In genomic region chr12:105025947-105026586, GRCm38 (mm10) we compare ENCODE assay signal across 11 mouse cellular contexts. TPM values are rescaled to one million over a fixed set of nuclear protein-coding genes. Genes with fewer than 3 reads are reported as not detected.
DNase-seq lines count a peak whose midpoint lies in the region; ATAC-seq and TF ChIP-seq lines count a peak whose summit lies in the region.
"Had no signal": no experiment of that assay in that cellular context is flagged by ENCODE, and none has a peak within 500 bp of the region (broad histone marks: within the 10 kb centered on the region; RNA-seq: fewer than 3 reads in every experiment).

No protein-coding gene starts in this region.

- H3K4me1 ChIP-seq in midbrain, embryonic 12.5 days: peaks cover 9% of the 10 kb centered on the region
- peaks cover 11% of the 10 kb centered on the region for H3K4me1 ChIP-seq in midbrain, embryonic 13.5 days (replicated peaks)

- 0 out of 2 replicates have a peak overlapping the region, but pooled peaks have one; percentile 2 for H3K27ac ChIP-seq in midbrain, embryonic 12.5 days (replicated peaks)
- H3K27ac ChIP-seq in midbrain, embryonic 13.5 days: no peak overlapping the region
- H3K27ac ChIP-seq: gastrocnemius, adult 2 months; hindbrain, embryonic 14.5 days; kidney, embryonic 15.5 days had no signal

- peaks cover 12% of the 10 kb centered on the region for H3K79me2 ChIP-seq in myocyte (ENCODE audit: control insufficient read depth, insufficient read depth)

- H3K9me3 ChIP-seq in midbrain, embryonic 12.5 days: peaks cover 15% of the 10 kb centered on the region
- H3K9me3 ChIP-seq in midbrain, embryonic 13.5 days: peaks cover 15% of the 10 kb centered on the region

- peak; percentile 36 for DNase-seq in Muller cell, postnatal 12 days (ENCODE audit: inconsistent ontology term)
- peak; percentile 20 for DNase-seq in induced T-regulatory cell, adult 2 months (ENCODE audit: low read depth)
- no peak for DNase-seq in neural tube, embryonic 10.5 days (ENCODE audit: extremely low spot score, low spot score)
- no peak for DNase-seq in adrenal gland, postnatal 25 days
- no peak for DNase-seq in urinary bladder, postnatal 25 days (ENCODE audit: low spot score)

- peaks cover 19% of the 10 kb centered on the region for H3K36me3 ChIP-seq in midbrain, embryonic 12.5 days
- H3K36me3 ChIP-seq in midbrain, embryonic 13.5 days: peaks cover 24% of the 10 kb centered on the region
- H3K36me3 ChIP-seq in myocyte (ENCODE audit: control insufficient read depth, insufficient read depth): no peaks in the 10 kb centered on the region

- no peak overlapping the region for H3K9ac ChIP-seq in midbrain, embryonic 12.5 days (replicated peaks)
- no peak overlapping the region for H3K9ac ChIP-seq in midbrain, embryonic 13.5 days (replicated peaks)
- H3K9ac ChIP-seq: hindbrain, embryonic 14.5 days; kidney, embryonic 15.5 days had no signal

- ATAC-seq in midbrain, embryonic 12.5 days (ENCODE audit: low FRiP score, low read depth): no peak
- no peak for ATAC-seq in midbrain, embryonic 13.5 days

- H3ac ChIP-seq in myocyte (ENCODE audit: control insufficient read depth, insufficient read length): no peak overlapping the region

- H3K4me2 ChIP-seq in midbrain, embryonic 12.5 days (replicated peaks): no peak overlapping the region
- H3K4me2 ChIP-seq in midbrain, embryonic 13.5 days (replicated peaks): no peak overlapping the region
- H3K4me2 ChIP-seq in myocyte (ENCODE audit: low read depth): peak overlapping the region; percentile 49
- H3K4me2 ChIP-seq: hindbrain, embryonic 14.5 days; kidney, embryonic 15.5 days had no signal

- H3K4me3 ChIP-seq in midbrain, embryonic 12.5 days: no peak overlapping the region
- H3K4me3 ChIP-seq in midbrain, embryonic 13.5 days (replicated peaks): no peak overlapping the region
- no peak overlapping the region for H3K4me3 ChIP-seq in myocyte
- H3K4me3 ChIP-seq: gastrocnemius, adult 2 months; kidney, embryonic 15.5 days had no signal

- no peak for TF ChIP-seq POLR2A in myocyte (IDR thresholded peaks at IDR 0.05; ENCODE audit: insufficient read length, low read depth)

- H3K27me3 ChIP-seq in midbrain, embryonic 12.5 days: no peaks in the 10 kb centered on the region
- no peaks in the 10 kb centered on the region for H3K27me3 ChIP-seq in midbrain, embryonic 13.5 days
- H3K27me3 ChIP-seq in myocyte (ENCODE audit: control insufficient read depth, insufficient read depth, insufficient read length): no peaks in the 10 kb centered on the region
- H3K27me3 ChIP-seq: kidney, embryonic 15.5 days had no signal

- 61% methylated on average over 10 of the region's 10 CpGs for WGBS in midbrain, embryonic 12.5 days
- 52% methylated on average over 10 of the region's 10 CpGs for WGBS in midbrain, embryonic 13.5 days

TF ChIP-seq in myocyte, 11 proteins besides CTCF, POLR2A, EP300 and RAD21:
- TF ChIP-seq SRF (IDR thresholded peaks at IDR 0.05; ENCODE audit: control insufficient read depth, insufficient read length, low read depth) (no peak), USF1 (IDR thresholded peaks at IDR 0.05; ENCODE audit: low read depth) (peak; percentile 70)

RNA-seq across cellular contexts. Expression of gene Glrx5, which starts 6.4 kb away (rescaled TPM):
- polyA plus RNA-seq in midbrain, embryonic 12.5 days (2016; fragmentation: Nextera tagmentation; extraction: Ambion mirVana): 161 and 165 TPM in 2 replicates
- 139 and 148 TPM in 2 replicates for polyA plus RNA-seq in midbrain, embryonic 13.5 days (2015; fragmentation: Nextera tagmentation; extraction: Ambion mirVana)
- polyA plus RNA-seq in myocyte (2012; fragmentation: generic; extraction: Trizol): 52.4 TPM
- total RNA-seq in adrenal gland, postnatal 25 days (2021): 183 and 235 TPM in 2 replicates

RNA-seq across cellular contexts. Expression of gene Syne3, which starts 16.5 kb away (rescaled TPM):
- 0.14 and 0.18 TPM in 2 replicates for polyA plus RNA-seq in midbrain, embryonic 12.5 days (2016; fragmentation: Nextera tagmentation; extraction: Ambion mirVana)
- polyA plus RNA-seq in midbrain, embryonic 13.5 days (2015; fragmentation: Nextera tagmentation; extraction: Ambion mirVana): 0.17 and 0.27 TPM in 2 replicates
- 11.6 TPM for polyA plus RNA-seq in myocyte (2012; fragmentation: generic; extraction: Trizol)
- 8.6 and 14.8 TPM in 2 replicates for total RNA-seq in adrenal gland, postnatal 25 days (2021)

Comparison
In these comparisons a context has a peak if more than half of its experiments do, and no peak if none do; other contexts are left out.
1. DNase-seq: peak in Muller cell, postnatal 12 days (single experiment) and induced T-regulatory cell, adult 2 months (single experiment); none in neural tube, embryonic 10.5 days (single experiment), adrenal gland, postnatal 25 days (single experiment) and urinary bladder, postnatal 25 days (single experiment).